Mouse (Mus musculus): ENCODE measurements at regions not wholly inside any gene's neighbourhood (a gene's known extent, or its start where the extent isn't known, plus 50 kb on each side); places are given as distances from the start of the nearest gene placed in this dataset.

GRCm38 (mm10) chr15:51721363-51721762 lies 2163.3 kb upstream of the Gm7489 start:
- no peak for DNase-seq (ENCODE audit: low spot score)

GRCm38 (mm10) chr15:51724127-51724526 lies 2160.6 kb upstream of the Gm7489 start:
- DNase-seq (ENCODE audit: low spot score) = no peak

GRCm38 (mm10) chr15:51725457-51725856 lies 2159.2 kb upstream of the Gm7489 start:
- DNase-seq (ENCODE audit: low spot score) = no peak

GRCm38 (mm10) chr15:51730106-51730505 lies 2154.6 kb upstream of the Gm7489 start:
- DNase-seq (ENCODE audit: low spot score) = no peak

- peak; percentile 62 for DNase-seq (ENCODE audit: low spot score)
These were observed 2153.8 kb upstream of the Gm7489 start for GRCm38 (mm10) chr15:51730805-51731412.

- no peak for DNase-seq (ENCODE audit: low spot score)
These were observed 2150.5 kb upstream of the Gm7489 start for GRCm38 (mm10) chr15:51734194-51734593.
